In the genomic region with DNA sequence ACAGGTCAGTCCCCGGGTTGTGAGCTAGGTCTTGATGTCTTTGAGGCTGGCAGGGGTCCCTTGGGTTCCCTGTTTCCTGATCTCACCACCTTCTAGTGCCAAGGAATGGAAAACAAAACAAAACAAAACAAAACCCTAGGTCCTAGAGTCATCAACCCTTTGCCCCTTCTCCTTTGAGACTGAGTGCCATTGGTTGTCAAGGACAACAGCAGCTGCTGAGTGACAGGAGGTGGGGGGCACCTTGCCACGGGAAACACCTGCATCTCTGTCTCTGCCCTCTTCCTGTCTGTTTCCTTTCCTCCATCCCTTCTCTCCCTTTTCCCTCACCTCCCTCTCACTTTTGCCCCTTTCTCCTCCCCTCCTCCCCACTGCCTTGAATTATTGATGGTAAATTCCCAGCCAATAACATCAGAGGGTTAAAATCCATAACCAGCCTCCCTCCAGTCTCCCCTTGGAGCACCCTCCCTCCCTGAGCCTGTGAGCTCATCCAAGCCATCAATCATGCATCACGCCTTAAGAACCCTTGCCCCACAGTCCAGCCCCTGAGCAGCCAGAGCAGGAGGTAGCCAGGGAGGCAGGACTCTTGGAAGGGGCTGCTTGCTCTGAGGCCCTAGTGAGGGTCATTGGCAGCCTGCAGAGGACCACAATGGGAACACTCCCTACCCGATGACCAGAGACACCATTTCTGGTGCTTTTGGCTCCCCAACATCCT, we compare ENCODE assay signal across 11 mouse cellular contexts.
DNase-seq lines count a peak whose midpoint lies in the region; ATAC-seq and TF ChIP-seq lines count a peak whose summit lies in the region.
"Had no signal": no experiment of that assay in that cellular context is flagged by ENCODE, and none has a peak within 500 bp of the region (broad histone marks: within the 10 kb centered on the region; RNA-seq: fewer than 3 reads in every experiment).

No protein-coding gene starts in this region.

- H3K9me3 ChIP-seq in lung, embryonic 15.5 days, result no peaks in the 10 kb centered on the region
- H3K9me3 ChIP-seq in hindbrain, embryonic 12.5 days (replicated peaks), result no peaks in the 10 kb centered on the region
- H3K9me3 ChIP-seq in midbrain, postnatal 0 days (ENCODE audit: low read length), result no peaks in the 10 kb centered on the region
- H3K9me3 ChIP-seq: stomach, embryonic 15.5 days had no signal

- H3K4me2 ChIP-seq in lung, embryonic 15.5 days, result no peak overlapping the region
- no peak overlapping the region for H3K4me2 ChIP-seq in hindbrain, embryonic 12.5 days (replicated peaks)
- H3K4me2 ChIP-seq in midbrain, postnatal 0 days (ENCODE audit: low read depth, low read length, poor library complexity, severe bottlenecking), result no peak overlapping the region
- H3K4me2 ChIP-seq: stomach, embryonic 15.5 days had no signal

- no peak overlapping the region for H3K27ac ChIP-seq in lung, embryonic 15.5 days
- peak overlapping the region; percentile 40; the same call in 1 of the 2 replicates for H3K27ac ChIP-seq in hindbrain, embryonic 12.5 days
- peak overlapping the region; percentile 85 for H3K27ac ChIP-seq in midbrain, postnatal 0 days (ENCODE audit: low read depth, low read length)
- H3K27ac ChIP-seq: liver, embryonic 14.5 days; stomach, embryonic 15.5 days had no signal

- no peak for TF ChIP-seq CTCF in midbrain, postnatal 0 days (IDR thresholded peaks at IDR 0.05)

- DNase-seq in lung, postnatal 14 days, result no peak
- peak; percentile 20 for DNase-seq in midbrain, postnatal 0 days (ENCODE audit: low spot score)
- DNase-seq in thymus, postnatal 4 days, result peak; percentile 53
- DNase-seq in T-cell, adult 2 months (ENCODE audit: low spot score), result no peak
- DNase-seq in adrenal gland, adult 18-20 months (ENCODE audit: low spot score in 2 of 2), result no peak
- DNase-seq: heart, postnatal 10 days; kidney, postnatal 14 days had no signal

- H3K36me3 ChIP-seq in lung, embryonic 15.5 days, result no peaks in the 10 kb centered on the region
- H3K36me3 ChIP-seq in hindbrain, embryonic 12.5 days, result no peaks in the 10 kb centered on the region
- H3K36me3 ChIP-seq in midbrain, postnatal 0 days (ENCODE audit: insufficient read depth, low read length), result no peaks in the 10 kb centered on the region
- H3K36me3 ChIP-seq: stomach, embryonic 15.5 days had no signal

- 35% methylated on average over 4 of the region's 4 CpGs for WGBS in lung, embryonic 15.5 days
- WGBS in hindbrain, embryonic 12.5 days, result 28% methylated on average over 4 of the region's 4 CpGs
- WGBS in midbrain, postnatal 0 days, result 36% methylated on average over 4 of the region's 4 CpGs

- ATAC-seq in lung, embryonic 15.5 days (ENCODE audit: borderline replicate concordance, extremely low read depth, low FRiP score, low TSS enrichment), result 0 out of 2 replicates have a peak, but pooled peaks have one; percentile 29
- ATAC-seq in hindbrain, embryonic 12.5 days (ENCODE audit: low FRiP score), result no peak; the same call in none of the 2 replicates
- ATAC-seq in midbrain, postnatal 0 days (ENCODE audit: low FRiP score), result peak; percentile 53; the same call in 1 of the 2 replicates

- H3K9ac ChIP-seq in lung, embryonic 15.5 days, result no peak overlapping the region
- no peak overlapping the region for H3K9ac ChIP-seq in hindbrain, embryonic 12.5 days
- H3K9ac ChIP-seq in midbrain, postnatal 0 days (replicated peaks; ENCODE audit: low read length, poor library complexity, severe bottlenecking), result no peak overlapping the region; the same call in 1 of the 2 replicates
- H3K9ac ChIP-seq: liver, embryonic 14.5 days; stomach, embryonic 15.5 days had no signal

- H3K27me3 ChIP-seq in lung, embryonic 15.5 days, result no peaks in the 10 kb centered on the region
- no peaks in the 10 kb centered on the region; the same call in 1 of the 2 replicates for H3K27me3 ChIP-seq in hindbrain, embryonic 12.5 days
- no peaks in the 10 kb centered on the region for H3K27me3 ChIP-seq in midbrain, postnatal 0 days (ENCODE audit: insufficient read depth, low read length)
- H3K27me3 ChIP-seq: stomach, embryonic 15.5 days had no signal

- H3K4me3 ChIP-seq in lung, embryonic 15.5 days, result no peak overlapping the region
- no peak overlapping the region for H3K4me3 ChIP-seq in hindbrain, embryonic 12.5 days
- no peak overlapping the region for H3K4me3 ChIP-seq in midbrain, postnatal 0 days (ENCODE audit: low read depth, low read length)
- H3K4me3 ChIP-seq: stomach, embryonic 15.5 days had no signal

- H3K4me1 ChIP-seq in lung, embryonic 15.5 days, result peaks cover 33% of the 10 kb centered on the region
- peaks cover 28% of the 10 kb centered on the region for H3K4me1 ChIP-seq in hindbrain, embryonic 12.5 days
- H3K4me1 ChIP-seq in midbrain, postnatal 0 days (ENCODE audit: insufficient read depth, low read length), result peaks cover 23% of the 10 kb centered on the region
- H3K4me1 ChIP-seq: stomach, embryonic 15.5 days had no signal

Comparison
In these comparisons a context has a peak if more than half of its experiments do, and no peak if none do; other contexts are left out.
1. DNase-seq: peak in midbrain, postnatal 0 days (single experiment) and thymus, postnatal 4 days (single experiment); none in lung, postnatal 14 days (single experiment), T-cell, adult 2 months (single experiment) and adrenal gland, adult 18-20 months (0 of 2).